Mouse (Mus musculus) megakaryocyte, embryonic 14.5 days (primary cell): ENCODE measurements around the gene Krt7. TPM values are rescaled to one million over a fixed set of nuclear protein-coding genes. Genes with fewer than 3 reads are reported as not detected.
A peak's percentile ranks its signal among the peaks of the same experiment; 100 is the strongest.

Source experiments
- H3K27me3 ChIP-seq: replicated peaks from 2 replicates; pipeline ENCODE3; 2012; ENCODE audit warnings: inconsistent platforms
- H3K36me3 ChIP-seq: replicated peaks from 2 replicates; pipeline ENCODE3; 2012; ENCODE audit warnings: low read length, inconsistent platforms, mixed read lengths
- H3K4me1 ChIP-seq: 2 replicates; pipeline ENCODE4 v1.6.1; 2012; ENCODE audit warnings: inconsistent platforms
- H3K4me3 ChIP-seq: replicated peaks from 2 replicates; pipeline ENCODE3; 2012; ENCODE audit warnings: moderate library complexity, mild to moderate bottlenecking, inconsistent platforms
- H3K9me3 ChIP-seq: 2 replicates; pipeline ENCODE4 v1.6.1; 2012; ENCODE audit warnings: inconsistent platforms
- FLI1 ChIP-seq: IDR thresholded peaks from 2 replicates; pipeline ENCODE4 v1.6.1; 2012; ENCODE audit warnings: low read length, inconsistent platforms, mixed read lengths
- GATA1 ChIP-seq: IDR thresholded peaks from 3 replicates; pipeline ENCODE4 v1.6.1; 2012; ENCODE audit warnings: mixed read lengths, low read length, inconsistent platforms, borderline replicate concordance
- polyA plus RNA-seq: library from polyadenylated mRNA; stranded (reverse); fragments of >175 nt; gene quantifications from 2 replicates; pipeline ENCODE4 v1.2.3, GENCODE M21; 2012; ENCODE audit warnings: low replicate concordance; ENCODE audit not compliant: insufficient read depth

The Krt7 gene
- polyA plus RNA-seq, 1 experiment, result not detected

DNA sequence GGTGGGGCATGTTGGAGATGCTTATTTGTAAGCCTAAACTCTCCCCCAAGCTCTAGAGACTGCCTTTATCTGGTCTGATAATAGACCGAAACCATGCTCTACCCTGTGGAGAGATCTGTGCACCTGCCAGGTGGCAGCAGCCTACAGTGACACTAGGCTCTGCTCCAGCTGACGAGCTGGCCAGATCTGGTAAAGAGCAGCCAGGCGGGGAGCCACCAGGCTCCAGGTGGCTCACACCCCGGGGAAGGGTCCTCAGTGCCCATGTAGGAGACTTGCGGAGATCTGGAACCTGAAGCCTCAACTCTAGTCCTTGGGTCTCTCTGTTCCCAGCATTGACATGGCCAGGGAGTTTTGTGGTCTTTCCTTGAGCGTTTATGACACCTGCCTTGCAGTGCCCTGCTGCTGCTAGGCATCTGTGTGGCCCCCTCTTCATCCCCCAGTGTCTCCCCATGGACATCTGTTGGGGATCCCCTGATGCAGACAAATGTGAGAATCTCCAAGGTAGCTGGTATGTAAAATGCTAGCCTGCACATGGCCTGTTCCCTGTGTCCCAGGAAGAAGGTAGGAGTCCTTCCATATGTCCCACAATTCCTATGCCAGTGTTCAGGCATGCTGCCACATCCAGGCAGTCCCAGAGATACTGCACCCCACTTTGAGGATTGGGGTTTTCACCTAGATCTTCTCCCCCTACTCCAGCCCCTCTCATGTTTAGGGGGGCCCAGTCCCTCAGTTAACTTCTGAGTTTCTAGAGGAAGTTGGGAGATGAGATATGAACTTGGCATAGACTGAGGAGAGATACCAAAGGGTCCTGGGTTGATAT, 34.7 kb upstream of the Krt7 start:
- Histone ChIP-seq H3K27me3 (peaks cover 76% of the 10 kb centered on the region), H3K9me3 (no peaks in the 10 kb centered on the region), H3K4me1 (peaks cover 83% of the 10 kb centered on the region), H3K36me3 (no peaks in the 10 kb centered on the region), H3K4me3 (no peak overlapping the region)
- TF ChIP-seq FLI1, result no peak
- TF ChIP-seq GATA1, result no peak

DNA sequence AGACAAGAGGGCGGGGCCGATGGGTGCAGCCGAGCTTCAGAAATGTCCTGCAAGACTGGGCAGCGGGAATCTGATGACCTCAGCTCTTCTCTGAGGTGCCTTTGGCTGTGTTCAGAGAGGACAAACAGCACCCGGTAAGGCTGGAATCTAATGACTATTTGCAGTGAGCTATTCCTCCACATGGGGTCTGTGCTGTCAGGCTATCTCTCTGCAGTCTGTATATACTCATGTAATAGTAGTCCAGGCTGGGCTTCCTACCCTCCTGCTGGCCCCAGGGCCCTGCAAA, 34.1 kb upstream of the Krt7 start:
- TF ChIP-seq FLI1 (no peak), GATA1 (no peak)
- Histone ChIP-seq H3K4me3 (no peak overlapping the region), H3K27me3 (peaks cover 76% of the 10 kb centered on the region), H3K9me3 (no peaks in the 10 kb centered on the region), H3K4me1 (peaks cover 84% of the 10 kb centered on the region), H3K36me3 (no peaks in the 10 kb centered on the region)

DNA sequence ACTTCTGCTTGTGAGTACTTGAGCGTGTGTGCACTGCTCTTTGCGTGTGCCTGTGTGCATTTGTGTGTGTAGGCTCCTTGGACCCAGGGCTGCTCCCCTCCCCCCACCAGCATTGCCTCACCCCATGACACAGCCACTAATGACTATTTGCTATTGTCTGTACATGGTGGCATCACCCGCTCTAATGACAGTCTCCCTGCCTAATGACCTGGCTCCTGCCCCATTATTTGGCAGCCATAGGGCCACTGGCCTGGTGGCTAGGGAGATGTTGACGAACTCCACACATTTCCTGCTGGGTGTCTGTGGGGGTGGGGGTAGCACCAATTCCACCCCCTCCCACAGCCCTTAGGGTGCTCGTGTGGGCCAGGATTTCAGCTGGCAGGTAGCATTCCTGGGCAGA, 32.2 kb upstream of the Krt7 start:
- H3K9me3 ChIP-seq, result no peaks in the 10 kb centered on the region
- peaks cover 69% of the 10 kb centered on the region for H3K4me1 ChIP-seq
- H3K36me3 ChIP-seq, result no peaks in the 10 kb centered on the region
- no peak overlapping the region for H3K4me3 ChIP-seq
- TF ChIP-seq GATA1, result no peak
- no peak for TF ChIP-seq FLI1
- H3K27me3 ChIP-seq, result peaks cover 84% of the 10 kb centered on the region

DNA sequence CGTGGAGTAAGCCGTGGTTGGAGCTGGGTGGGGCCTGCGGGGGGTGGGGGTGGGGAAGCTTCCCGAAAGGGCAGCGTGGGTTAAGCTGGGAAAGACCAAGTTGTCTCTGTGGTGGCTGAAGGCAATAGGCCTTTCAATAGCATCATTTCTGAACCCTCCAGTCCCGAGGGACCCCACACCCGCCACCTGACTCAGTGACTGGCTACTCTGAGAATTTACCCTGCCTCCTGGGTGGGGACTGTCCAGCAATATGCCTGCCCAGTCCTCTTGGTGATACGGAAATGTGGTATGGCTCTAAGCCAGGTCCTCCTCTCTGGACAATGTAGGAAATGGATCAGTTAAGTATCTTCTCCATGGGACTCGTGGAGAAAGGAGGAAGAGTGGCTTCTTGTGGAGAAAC, 29.1 kb upstream of the Krt7 start:
- H3K36me3 ChIP-seq, result no peaks in the 10 kb centered on the region
- H3K27me3 ChIP-seq, result peaks cover 96% of the 10 kb centered on the region
- TF ChIP-seq FLI1 (no peak), GATA1 (no peak)
- H3K9me3 ChIP-seq, result no peaks in the 10 kb centered on the region
- H3K4me3 ChIP-seq, result no peak overlapping the region
- H3K4me1 ChIP-seq, result peaks cover 69% of the 10 kb centered on the region

DNA sequence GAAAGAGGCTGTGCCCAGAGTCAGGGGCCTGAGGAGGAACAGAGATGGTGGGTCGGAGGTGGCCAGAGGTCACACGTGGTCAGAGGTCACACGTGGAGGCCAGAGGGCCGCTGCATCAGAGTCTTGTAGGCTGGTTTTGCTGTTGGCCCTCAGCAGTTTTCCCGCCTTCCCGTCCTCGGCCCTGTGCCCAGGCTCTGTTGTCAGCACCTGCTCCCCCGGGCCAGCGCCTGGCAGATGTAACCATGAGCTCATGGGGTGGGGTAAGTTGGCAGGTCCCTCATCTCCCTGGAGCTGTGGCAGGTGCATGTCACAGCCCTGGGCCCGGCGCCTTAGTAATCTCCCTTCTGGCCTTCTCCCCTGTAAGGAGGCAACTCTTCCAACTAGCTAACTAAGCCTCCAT, 28.0 kb upstream of the Krt7 start:
- TF ChIP-seq FLI1 (no peak), GATA1 (no peak)
- Histone ChIP-seq H3K4me1 (peaks cover 69% of the 10 kb centered on the region), H3K4me3 (no peak overlapping the region), H3K36me3 (no peaks in the 10 kb centered on the region), H3K9me3 (no peaks in the 10 kb centered on the region), H3K27me3 (peaks cover 95% of the 10 kb centered on the region)

DNA sequence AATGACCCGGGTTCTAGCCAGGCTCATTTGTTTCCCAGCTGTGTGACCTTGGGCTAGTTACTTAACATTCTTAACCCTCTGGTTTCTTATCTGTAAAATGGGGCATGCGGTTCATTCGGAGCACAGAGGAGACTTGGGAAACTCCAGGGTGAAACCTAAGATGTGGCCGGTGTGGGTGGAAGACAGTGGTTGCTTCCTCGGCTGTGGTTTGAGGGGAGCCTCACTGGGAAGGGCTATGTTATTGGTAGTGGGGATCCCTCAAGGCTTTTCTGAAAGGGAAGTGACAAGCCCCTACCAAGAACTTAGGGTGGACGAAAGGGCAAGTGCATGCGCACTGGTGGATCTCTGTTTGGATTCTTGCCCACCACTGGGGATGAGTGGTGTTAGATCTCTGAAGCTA, 26.2 kb upstream of the Krt7 start:
- Histone ChIP-seq H3K4me1 (peaks cover 67% of the 10 kb centered on the region), H3K4me3 (no peak overlapping the region), H3K9me3 (no peaks in the 10 kb centered on the region), H3K36me3 (no peaks in the 10 kb centered on the region), H3K27me3 (peaks cover 96% of the 10 kb centered on the region)
- TF ChIP-seq GATA1 (no peak), FLI1 (no peak)

DNA sequence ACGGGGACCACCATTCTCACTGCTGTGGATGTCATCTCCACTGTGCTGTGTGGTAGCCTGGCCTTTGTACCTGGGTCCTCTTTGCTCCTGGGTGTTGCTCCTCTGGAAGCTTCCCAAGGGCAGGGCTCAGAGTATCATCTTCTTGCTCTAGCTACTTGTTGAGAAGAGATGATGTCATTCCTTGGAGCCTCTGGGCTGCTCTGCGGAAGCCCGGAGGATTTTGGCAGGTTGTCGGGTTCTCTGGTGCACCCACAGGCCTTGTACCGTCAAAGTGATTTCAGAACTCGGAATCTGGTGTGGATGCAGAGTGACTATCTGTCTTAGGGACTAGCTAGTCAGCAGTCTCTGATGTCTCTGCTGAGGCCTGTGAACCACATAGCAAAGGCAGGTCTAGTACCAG, 25.8 kb upstream of the Krt7 start:
- no peaks in the 10 kb centered on the region for H3K9me3 ChIP-seq
- peaks cover 96% of the 10 kb centered on the region for H3K27me3 ChIP-seq
- H3K4me3 ChIP-seq, result no peak overlapping the region
- no peaks in the 10 kb centered on the region for H3K36me3 ChIP-seq
- TF ChIP-seq FLI1 (no peak), GATA1 (no peak)
- H3K4me1 ChIP-seq, result peaks cover 62% of the 10 kb centered on the region

DNA sequence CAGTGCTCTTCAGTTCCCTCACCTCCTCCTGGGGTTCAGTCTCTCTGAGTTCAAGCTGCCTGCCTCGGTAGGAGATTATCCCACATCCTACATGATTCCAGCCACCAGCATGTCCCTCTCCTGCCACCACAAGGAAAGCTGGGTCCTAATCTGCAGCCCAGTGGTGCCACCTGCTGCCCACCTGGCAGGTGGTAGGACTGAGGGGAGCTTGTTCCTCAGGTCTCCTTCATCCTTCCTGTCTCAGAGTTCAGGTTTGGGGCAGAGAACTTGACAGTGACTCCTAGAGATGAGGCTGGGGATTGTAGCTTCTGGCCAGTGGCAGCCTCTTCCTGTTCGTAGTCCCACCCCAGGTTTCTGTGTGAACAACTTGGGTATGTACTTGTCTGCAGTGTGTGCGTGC, 23.7 kb upstream of the Krt7 start:
- Histone ChIP-seq H3K36me3 (no peaks in the 10 kb centered on the region), H3K9me3 (peaks cover 6% of the 10 kb centered on the region; the same call in 1 of the 2 replicates)
- TF ChIP-seq GATA1 (no peak), FLI1 (no peak)

DNA sequence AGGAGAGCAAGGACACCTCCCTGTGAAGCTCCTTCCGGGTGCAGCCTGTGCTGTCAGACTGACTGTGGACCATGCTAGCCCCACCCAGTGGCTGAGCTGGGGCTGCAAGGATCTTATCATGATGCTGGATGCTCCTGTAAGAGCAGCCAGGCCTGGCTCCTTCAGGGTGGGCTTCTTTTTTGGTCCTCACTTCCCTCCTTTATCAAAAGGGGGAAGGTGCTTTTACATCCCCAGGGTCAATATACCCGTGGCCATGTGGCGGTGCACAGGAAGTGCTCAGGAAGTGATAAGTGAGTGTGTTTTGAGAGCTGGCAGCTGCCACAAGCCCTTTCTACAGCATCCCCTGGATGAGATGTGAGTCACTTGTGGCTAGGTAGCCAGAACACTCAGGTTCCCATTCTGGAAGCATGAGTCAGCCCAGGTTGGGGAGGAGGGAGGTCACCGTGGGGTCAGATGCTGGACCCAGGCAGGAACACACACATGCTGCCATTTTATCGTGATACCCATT, 22.8 kb upstream of the Krt7 start:
- Histone ChIP-seq H3K4me1 (peaks cover 54% of the 10 kb centered on the region), H3K4me3 (peak overlapping the region; percentile 54), H3K9me3 (peaks cover 13% of the 10 kb centered on the region), H3K36me3 (no peaks in the 10 kb centered on the region), H3K27me3 (peaks cover 90% of the 10 kb centered on the region)
- TF ChIP-seq FLI1 (no peak), GATA1 (no peak)

More for the DNA sequence above, 23.7 kb upstream of the Krt7 start:
- Histone ChIP-seq H3K4me3 (no peak overlapping the region), H3K27me3 (peaks cover 91% of the 10 kb centered on the region), H3K4me1 (peaks cover 54% of the 10 kb centered on the region)

DNA sequence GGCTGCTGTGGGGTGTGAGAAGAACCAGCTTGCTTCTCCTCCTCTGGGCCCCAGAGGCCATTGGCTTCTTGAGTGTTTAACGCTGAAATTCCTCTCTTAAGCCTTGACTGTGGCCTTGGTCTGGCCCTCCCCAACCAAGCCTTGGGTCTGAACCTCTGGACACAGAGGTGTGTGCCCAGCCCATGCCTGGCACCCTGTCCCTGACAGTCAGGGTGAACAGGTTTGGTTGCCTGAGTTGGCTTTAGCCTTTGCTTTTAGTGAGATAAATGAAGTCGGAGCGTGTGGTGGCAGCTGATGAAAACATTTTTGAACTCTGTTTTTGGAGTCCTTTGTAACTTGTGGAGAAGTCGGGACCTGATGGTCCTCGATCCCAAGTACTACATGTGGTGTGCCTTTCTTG, 20.6 kb upstream of the Krt7 start:
- H3K4me1 ChIP-seq, result peaks cover 39% of the 10 kb centered on the region
- H3K9me3 ChIP-seq, result peaks cover 14% of the 10 kb centered on the region
- H3K4me3 ChIP-seq, result no peak overlapping the region
- no peak for TF ChIP-seq GATA1
- no peak for TF ChIP-seq FLI1
- H3K27me3 ChIP-seq, result peaks cover 83% of the 10 kb centered on the region
- H3K36me3 ChIP-seq, result no peaks in the 10 kb centered on the region

DNA sequence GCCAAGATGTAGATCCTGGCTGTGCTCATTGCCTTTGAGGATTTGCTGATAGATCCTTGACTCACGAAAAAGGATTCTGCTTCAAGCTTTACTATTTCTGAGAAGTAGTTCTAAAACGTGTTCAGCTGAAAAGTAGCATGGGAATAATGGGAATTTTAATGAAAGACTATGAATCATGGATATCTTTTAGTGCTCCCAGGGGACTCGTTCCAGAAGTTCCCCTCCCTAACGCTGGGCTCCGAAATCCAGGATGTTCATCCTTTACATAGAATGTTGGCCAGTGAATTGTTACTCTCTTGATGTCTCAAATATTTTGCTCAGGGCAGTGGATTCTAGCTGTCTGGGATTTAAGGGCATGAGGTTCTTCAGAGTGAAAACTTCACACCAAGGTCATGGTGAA, 18.6 kb upstream of the Krt7 start:
- Histone ChIP-seq H3K36me3 (no peaks in the 10 kb centered on the region), H3K9me3 (peaks cover 14% of the 10 kb centered on the region), H3K4me3 (no peak overlapping the region), H3K27me3 (peaks cover 79% of the 10 kb centered on the region), H3K4me1 (peaks cover 28% of the 10 kb centered on the region)
- TF ChIP-seq FLI1, result no peak
- TF ChIP-seq GATA1, result no peak
